Comparison of ENCODE assay signal across 9 mouse cellular contexts in the genomic region with DNA sequence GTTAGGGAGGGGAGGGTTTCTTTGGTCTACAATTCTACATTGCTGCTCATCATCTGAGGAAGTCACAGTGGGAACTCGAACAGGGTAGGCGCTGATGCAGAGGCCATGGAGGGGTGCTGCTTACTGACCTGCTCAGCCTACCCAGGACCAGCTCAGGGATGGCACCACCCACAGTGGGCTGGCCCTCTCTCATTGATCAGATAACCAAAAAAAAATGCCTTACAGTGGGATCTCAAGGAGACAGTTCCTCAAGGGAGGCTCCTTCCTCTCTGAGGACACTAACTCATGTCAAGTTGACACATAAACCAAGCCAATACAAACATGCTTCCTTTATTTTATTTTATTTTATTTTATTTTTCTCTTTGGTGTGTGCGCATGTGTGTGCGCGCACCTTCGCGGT.
DNase-seq lines count a peak whose midpoint lies in the region; ATAC-seq and TF ChIP-seq lines count a peak whose summit lies in the region.
"Had no signal": no experiment of that assay in that cellular context is flagged by ENCODE, and none has a peak within 500 bp of the region (broad histone marks: within the 10 kb centered on the region; RNA-seq: fewer than 3 reads in every experiment).

No protein-coding gene starts in this region.

- WGBS in forebrain, embryonic 10.5 days, result 91% methylated on average over 7 of the region's 7 CpGs
- WGBS in forebrain, embryonic 16.5 days, result 92% methylated on average over 7 of the region's 7 CpGs
- 88% methylated on average over 7 of the region's 7 CpGs for WGBS in liver, postnatal 0 days (ENCODE audit: insufficient replicate concordance)
- WGBS in liver, embryonic 11.5 days, result 88% methylated on average over 7 of the region's 7 CpGs
- WGBS in forebrain, embryonic 14.5 days, result 89% methylated on average over 7 of the region's 7 CpGs
- WGBS in midbrain, embryonic 16.5 days, result 90% methylated on average over 7 of the region's 7 CpGs

- H3K4me3 ChIP-seq in forebrain, embryonic 10.5 days, result no peak overlapping the region
- H3K4me3 ChIP-seq in forebrain, embryonic 16.5 days (replicated peaks; ENCODE audit: low read length), result no peak overlapping the region
- H3K4me3 ChIP-seq in liver, postnatal 0 days (ENCODE audit: low read depth, low read length), result no peak overlapping the region
- H3K4me3 ChIP-seq in liver, embryonic 11.5 days (ENCODE audit: low read depth, low read length), result no peak overlapping the region
- no peak overlapping the region for H3K4me3 ChIP-seq in forebrain, embryonic 14.5 days (ENCODE audit: low read depth, low read length)
- no peak overlapping the region for H3K4me3 ChIP-seq in midbrain, embryonic 16.5 days (ENCODE audit: low read depth, low read length)
- H3K4me3 ChIP-seq: stomach, embryonic 15.5 days had no signal

- H3K36me3 ChIP-seq in forebrain, embryonic 10.5 days (replicated peaks), result peaks cover 19% of the 10 kb centered on the region
- H3K36me3 ChIP-seq in forebrain, embryonic 16.5 days (ENCODE audit: control insufficient read depth, insufficient read depth), result no peaks in the 10 kb centered on the region
- no peaks in the 10 kb centered on the region for H3K36me3 ChIP-seq in liver, postnatal 0 days (replicated peaks; ENCODE audit: insufficient read depth, low read length)
- peaks cover 10% of the 10 kb centered on the region; the same call in 1 of the 2 replicates for H3K36me3 ChIP-seq in liver, embryonic 11.5 days (ENCODE audit: control insufficient read depth, insufficient read depth, low read length)
- no peaks in the 10 kb centered on the region for H3K36me3 ChIP-seq in forebrain, embryonic 14.5 days (ENCODE audit: control insufficient read depth, insufficient read depth, low read length)
- peaks cover 12% of the 10 kb centered on the region for H3K36me3 ChIP-seq in midbrain, embryonic 16.5 days (ENCODE audit: control insufficient read depth, insufficient read depth, low read length)

- no peak for TF ChIP-seq EP300 in liver, postnatal 0 days (IDR thresholded peaks at IDR 0.05; ENCODE audit: low read depth)

- no peak for ATAC-seq in forebrain, embryonic 16.5 days
- ATAC-seq in liver, postnatal 0 days, result no peak
- ATAC-seq in liver, embryonic 11.5 days (replicated peaks; ENCODE audit: low FRiP score), result no peak
- ATAC-seq in forebrain, embryonic 14.5 days, result no peak
- ATAC-seq in midbrain, embryonic 16.5 days, result no peak

- H3K9me3 ChIP-seq in forebrain, embryonic 10.5 days, result no peaks in the 10 kb centered on the region
- H3K9me3 ChIP-seq in forebrain, embryonic 16.5 days (ENCODE audit: control insufficient read depth, low read length), result no peaks in the 10 kb centered on the region
- no peaks in the 10 kb centered on the region for H3K9me3 ChIP-seq in liver, postnatal 0 days (ENCODE audit: low read length)
- H3K9me3 ChIP-seq in liver, embryonic 11.5 days (ENCODE audit: control insufficient read depth, low read length), result no peaks in the 10 kb centered on the region
- H3K9me3 ChIP-seq in forebrain, embryonic 14.5 days (replicated peaks; ENCODE audit: control insufficient read depth, low read length), result no peaks in the 10 kb centered on the region
- no peaks in the 10 kb centered on the region for H3K9me3 ChIP-seq in midbrain, embryonic 16.5 days (replicated peaks; ENCODE audit: control insufficient read depth, low read length, poor library complexity, severe bottlenecking)
- H3K9me3 ChIP-seq: stomach, embryonic 15.5 days had no signal

- no peaks in the 10 kb centered on the region for H3K27me3 ChIP-seq in forebrain, embryonic 10.5 days (ENCODE audit: poor library complexity, severe bottlenecking)
- H3K27me3 ChIP-seq in forebrain, embryonic 16.5 days (replicated peaks; ENCODE audit: control insufficient read depth, insufficient read depth, low read length), result no peaks in the 10 kb centered on the region
- no peaks in the 10 kb centered on the region for H3K27me3 ChIP-seq in liver, postnatal 0 days (ENCODE audit: insufficient read depth, low read length)
- no peaks in the 10 kb centered on the region for H3K27me3 ChIP-seq in liver, embryonic 11.5 days (replicated peaks; ENCODE audit: control insufficient read depth, insufficient read depth, low read length)
- H3K27me3 ChIP-seq in forebrain, embryonic 14.5 days (replicated peaks; ENCODE audit: control insufficient read depth, insufficient read depth, low read length), result no peaks in the 10 kb centered on the region
- H3K27me3 ChIP-seq in midbrain, embryonic 16.5 days (ENCODE audit: control insufficient read depth, insufficient read depth, low read depth, low read length), result no peaks in the 10 kb centered on the region
- H3K27me3 ChIP-seq: stomach, embryonic 15.5 days had no signal

- DNase-seq in forebrain, embryonic 10.5 days (ENCODE audit: extremely low spot score, low spot score), result no peak
- no peak for DNase-seq in liver, postnatal 0 days
- no peak for DNase-seq in liver, embryonic 11.5 days (ENCODE audit: low spot score)
- no peak for DNase-seq in forebrain, embryonic 14.5 days (ENCODE audit: low spot score)
- DNase-seq in left cerebral cortex, postnatal 4 days, result no peak
- no peak for DNase-seq in cerebellum, adult 11-12 months

- peak overlapping the region; percentile 91 for H3K27ac ChIP-seq in forebrain, embryonic 10.5 days
- H3K27ac ChIP-seq in forebrain, embryonic 16.5 days (ENCODE audit: low read length), result no peak overlapping the region
- 0 out of 2 replicates have a peak overlapping the region, but pooled peaks have one; percentile 40 for H3K27ac ChIP-seq in liver, postnatal 0 days (ENCODE audit: low read depth)
- no peak overlapping the region for H3K27ac ChIP-seq in liver, embryonic 11.5 days (ENCODE audit: low read depth, low read length)
- peak overlapping the region; percentile 84; the same call in 1 of the 2 replicates for H3K27ac ChIP-seq in forebrain, embryonic 14.5 days (ENCODE audit: low read depth, low read length)
- H3K27ac ChIP-seq in midbrain, embryonic 16.5 days (ENCODE audit: low read length), result peak overlapping the region; percentile 60

- no peak overlapping the region for H3K9ac ChIP-seq in forebrain, embryonic 16.5 days (replicated peaks; ENCODE audit: low read depth, low read length)
- H3K9ac ChIP-seq in liver, postnatal 0 days (replicated peaks), result no peak overlapping the region
- no peak overlapping the region for H3K9ac ChIP-seq in liver, embryonic 11.5 days (ENCODE audit: low read depth, low read length)
- no peak overlapping the region for H3K9ac ChIP-seq in forebrain, embryonic 14.5 days (ENCODE audit: low read length)
- H3K9ac ChIP-seq in midbrain, embryonic 16.5 days (ENCODE audit: low read depth, low read length), result no peak overlapping the region
- H3K9ac ChIP-seq: stomach, embryonic 15.5 days had no signal

- no peak for TF ChIP-seq CTCF in liver, postnatal 0 days (IDR thresholded peaks at IDR 0.05; ENCODE audit: low read depth)

- H3K4me1 ChIP-seq in forebrain, embryonic 10.5 days, result peaks cover 32% of the 10 kb centered on the region
- H3K4me1 ChIP-seq in forebrain, embryonic 16.5 days (replicated peaks; ENCODE audit: control insufficient read depth, insufficient read depth, low read length), result peaks cover 19% of the 10 kb centered on the region
- peaks cover 8% of the 10 kb centered on the region; the same call in 1 of the 2 replicates for H3K4me1 ChIP-seq in liver, postnatal 0 days (ENCODE audit: insufficient read depth)
- peaks cover 4% of the 10 kb centered on the region for H3K4me1 ChIP-seq in liver, embryonic 11.5 days (replicated peaks; ENCODE audit: control insufficient read depth, insufficient read depth, low read length)
- peaks cover 11% of the 10 kb centered on the region for H3K4me1 ChIP-seq in forebrain, embryonic 14.5 days (ENCODE audit: control insufficient read depth, insufficient read depth, low read length)
- no peaks in the 10 kb centered on the region for H3K4me1 ChIP-seq in midbrain, embryonic 16.5 days (ENCODE audit: control insufficient read depth, insufficient read depth, low read length)
- H3K4me1 ChIP-seq: stomach, embryonic 15.5 days had no signal

- intact Hi-C loops in left cerebral cortex, postnatal 4 days (cut with DNase I), result no loop called here

- no peak overlapping the region for H3K4me2 ChIP-seq in forebrain, embryonic 16.5 days (ENCODE audit: low read length)
- H3K4me2 ChIP-seq in liver, postnatal 0 days (ENCODE audit: low read depth, low read length), result no peak overlapping the region
- no peak overlapping the region for H3K4me2 ChIP-seq in liver, embryonic 11.5 days
- no peak overlapping the region for H3K4me2 ChIP-seq in forebrain, embryonic 14.5 days (ENCODE audit: low read length)
- H3K4me2 ChIP-seq in midbrain, embryonic 16.5 days (ENCODE audit: low read length), result no peak overlapping the region
- H3K4me2 ChIP-seq: stomach, embryonic 15.5 days had no signal

Comparison
In these comparisons a context has a peak if more than half of its experiments do, and no peak if none do; other contexts are left out.
1. H3K27ac ChIP-seq: peak in forebrain, embryonic 10.5 days (single experiment), liver, postnatal 0 days (single experiment), forebrain, embryonic 14.5 days (single experiment) and midbrain, embryonic 16.5 days (single experiment); none in forebrain, embryonic 16.5 days (single experiment) and liver, embryonic 11.5 days (single experiment).